Mouse (Mus musculus) testis, adult 2 months (tissue): ENCODE results near the gene 4930579G24Rik.

Source experiments
- CTCF ChIP-seq: fragments of 200-500 bp; IDR thresholded peaks from 2 replicates; pipeline ENCODE4 v1.5.1; 2012; ENCODE audit warnings: low read depth, mild to moderate bottlenecking, inconsistent platforms, low read length, moderate library complexity; ENCODE audit not compliant: control insufficient read depth, insufficient read depth, insufficient replicate concordance
- POLR2A ChIP-seq: fragments of 200-500 bp; IDR thresholded peaks from 2 replicates; pipeline ENCODE4 v1.6.1; 2012; ENCODE audit warnings: low read depth, mild to moderate bottlenecking, inconsistent platforms, low read length, moderate library complexity; ENCODE audit not compliant: control insufficient read depth

DNA sequence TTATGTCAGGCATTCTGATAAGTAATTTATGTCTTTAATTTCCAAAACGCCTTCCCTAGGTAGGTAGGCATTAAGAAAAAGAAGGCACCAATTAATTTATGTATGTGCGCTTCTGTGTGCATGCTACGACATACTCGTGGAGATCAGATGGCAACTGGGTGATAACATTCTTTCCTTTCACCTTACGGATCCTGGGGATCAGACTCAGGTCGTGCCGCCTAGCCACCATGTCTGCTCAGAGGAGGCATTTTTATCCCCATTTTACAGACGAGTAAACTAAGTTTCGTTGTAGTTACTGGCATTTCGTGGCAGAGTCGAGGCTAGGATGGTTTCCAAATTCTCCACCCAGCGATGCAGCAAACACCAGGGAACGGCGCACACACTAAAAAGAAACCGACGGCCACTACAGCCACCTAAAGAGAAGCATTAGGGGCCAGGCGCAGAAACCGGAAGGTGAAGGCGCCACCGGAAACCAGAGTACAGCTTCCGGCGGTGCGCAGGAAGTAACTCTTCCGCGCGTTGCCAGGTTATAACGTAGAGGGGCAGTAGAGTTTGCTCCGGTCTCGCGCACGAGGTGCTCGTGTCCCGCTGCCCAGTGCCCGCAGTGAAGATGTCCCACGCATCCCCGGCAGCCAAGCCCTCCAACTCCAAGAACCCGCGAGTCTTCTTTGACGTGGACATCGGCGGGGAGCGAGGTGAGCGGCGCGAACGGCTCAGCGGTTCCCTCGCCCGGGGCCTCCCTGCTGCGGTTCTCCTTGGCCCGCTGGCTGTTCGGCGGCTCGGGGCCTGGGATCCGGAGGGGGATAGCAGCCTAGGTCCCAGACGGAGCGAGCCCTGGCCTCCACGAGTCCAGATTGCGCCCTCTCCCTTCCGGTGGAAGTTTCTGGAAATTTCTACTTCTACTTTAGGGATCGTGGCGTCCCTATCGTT is 37.8 kb upstream of the 4930579G24Rik start, which contains the start of gene Ppid:
- no peak for TF ChIP-seq CTCF
- peak; percentile 87 for TF ChIP-seq POLR2A
